ENCODE assay signal across 20 mouse cellular contexts in genomic region chr5:65469766-65470165, GRCm38 (mm10). TPM values are rescaled to one million over a fixed set of nuclear protein-coding genes. Genes with fewer than 3 reads are reported as not detected.
DNase-seq lines count a peak whose midpoint lies in the region; ATAC-seq and TF ChIP-seq lines count a peak whose summit lies in the region.
"Had no signal": no experiment of that assay in that cellular context is flagged by ENCODE, and none has a peak within 500 bp of the region (broad histone marks: within the 10 kb centered on the region; RNA-seq: fewer than 3 reads in every experiment).

No protein-coding gene starts in this region.

- TF ChIP-seq CTCF in lung, postnatal 0 days (IDR thresholded peaks at IDR 0.05) = no peak
- no peak for TF ChIP-seq CTCF in embryonic fibroblast, embryonic 13.5 days (IDR thresholded peaks at IDR 0.05; ENCODE audit: borderline replicate concordance, insufficient read depth, low read length)

- no peak overlapping the region for H3K9ac ChIP-seq in lung, postnatal 0 days (replicated peaks; ENCODE audit: low read depth)
- H3K9ac ChIP-seq: limb, embryonic 15.5 days; neural tube, embryonic 13.5 days had no signal

- ATAC-seq in frontal cortex, adult (ENCODE audit: low TSS enrichment) = peak; percentile 88
- ATAC-seq in lung, postnatal 0 days = 0 out of 2 replicates have a peak, but pooled peaks have one; percentile 32
- ATAC-seq: activated CD4-positive, CD25-positive, alpha-beta regulatory T cell, adult 4 months; CD4-positive, CD25-positive, alpha-beta regulatory T cell, adult 4 months; hindbrain, postnatal 0 days had no signal

- DNase-seq in frontal cortex, postnatal 14 days (ENCODE audit: low spot score in 2 of 2) = no peak
- peak; percentile 34 for DNase-seq in lung, postnatal 0 days (ENCODE audit: low spot score)
- DNase-seq in lung, postnatal 4 days = no peak
- peak; percentile 94 for DNase-seq in brain, adult 2 months (ENCODE audit: low read depth, low spot score)
- DNase-seq in midbrain, embryonic 10.5 days (ENCODE audit: low spot score) = no peak
- DNase-seq: gastrocnemius, postnatal 25 days; heart, postnatal 36 days; kidney, adult 9 months; lung, adult 2 months had no signal

- no peak overlapping the region for H3K4me2 ChIP-seq in lung, postnatal 0 days (replicated peaks; ENCODE audit: low read depth, low read length)
- H3K4me2 ChIP-seq: heart, embryonic 11.5 days; limb, embryonic 15.5 days; neural tube, embryonic 13.5 days had no signal

- 70% methylated on average over 6 of the region's 6 CpGs for WGBS in lung, postnatal 0 days
- WGBS in midbrain, embryonic 10.5 days = 93% methylated on average over 6 of the region's 6 CpGs

- H3K27ac ChIP-seq in lung, postnatal 0 days (ENCODE audit: low read length) = no peak overlapping the region
- H3K27ac ChIP-seq in embryonic fibroblast, embryonic 13.5 days (ENCODE audit: insufficient read depth, low read length) = peak overlapping the region; percentile 63
- H3K27ac ChIP-seq in midbrain, embryonic 10.5 days (replicated peaks) = no peak overlapping the region
- H3K27ac ChIP-seq: forebrain, embryonic 10.5 days; hindbrain, postnatal 0 days; limb, embryonic 15.5 days; neural tube, embryonic 13.5 days had no signal

- H3K36me3 ChIP-seq in lung, postnatal 0 days (ENCODE audit: insufficient read depth, low read length) = peaks cover 21% of the 10 kb centered on the region
- peaks cover 26% of the 10 kb centered on the region for H3K36me3 ChIP-seq in midbrain, embryonic 10.5 days

- no peaks in the 10 kb centered on the region for H3K9me3 ChIP-seq in lung, postnatal 0 days (ENCODE audit: low read length)
- no peaks in the 10 kb centered on the region; the same call in 1 of the 2 replicates for H3K9me3 ChIP-seq in midbrain, embryonic 10.5 days (replicated peaks)
- H3K9me3 ChIP-seq: megakaryocyte, embryonic 14.5 days; neural tube, embryonic 13.5 days had no signal

- no peak overlapping the region for H3K4me3 ChIP-seq in lung, postnatal 0 days (ENCODE audit: low read depth, low read length)
- H3K4me3 ChIP-seq in embryonic fibroblast, embryonic 13.5 days (ENCODE audit: insufficient read depth, low read length) = no peak overlapping the region
- H3K4me3 ChIP-seq in midbrain, embryonic 10.5 days = no peak overlapping the region
- H3K4me3 ChIP-seq: forebrain, embryonic 10.5 days; limb, embryonic 15.5 days; megakaryocyte, embryonic 14.5 days; neural tube, embryonic 13.5 days had no signal

- TF ChIP-seq POLR2A in embryonic fibroblast, embryonic 13.5 days (IDR thresholded peaks at IDR 0.05; ENCODE audit: low read depth, low read length) = no peak

- no peak for TF ChIP-seq EP300 in lung, postnatal 0 days (IDR thresholded peaks at IDR 0.05)

- H3K27me3 ChIP-seq in lung, postnatal 0 days (replicated peaks; ENCODE audit: insufficient read depth, low read length) = no peaks in the 10 kb centered on the region
- no peaks in the 10 kb centered on the region for H3K27me3 ChIP-seq in midbrain, embryonic 10.5 days (ENCODE audit: low read depth, poor library complexity, severe bottlenecking)
- H3K27me3 ChIP-seq: limb, embryonic 15.5 days; megakaryocyte, embryonic 14.5 days; neural tube, embryonic 13.5 days had no signal

- H3K4me1 ChIP-seq in lung, postnatal 0 days (ENCODE audit: insufficient read depth, low read depth, low read length) = no peaks in the 10 kb centered on the region
- H3K4me1 ChIP-seq in embryonic fibroblast, embryonic 13.5 days (ENCODE audit: control insufficient read depth, insufficient read depth, low read length) = peaks cover 8% of the 10 kb centered on the region; the same call in 1 of the 2 replicates
- H3K4me1 ChIP-seq in midbrain, embryonic 10.5 days = peaks cover 6% of the 10 kb centered on the region; the same call in 1 of the 2 replicates
- H3K4me1 ChIP-seq: limb, embryonic 15.5 days; neural tube, embryonic 13.5 days had no signal

RNA-seq across cellular contexts. Expression of gene Gm43552, which starts 22.9 kb away (rescaled TPM):
- not detected in 2 replicates for polyA plus RNA-seq in lung, postnatal 0 days (2015; fragmentation: Nextera tagmentation; extraction: Ambion mirVana)
- not detected in 2 replicates for polyA plus RNA-seq in embryonic fibroblast, embryonic 13.5 days (2011; ENCODE audit: insufficient read length, low read depth, missing spikeins)
- polyA plus RNA-seq in midbrain, embryonic 10.5 days (2016; fragmentation: Nextera tagmentation; extraction: Ambion mirVana) = not detected in 2 replicates
- polyA plus RNA-seq: activated CD4-positive, CD25-positive, alpha-beta regulatory T cell, adult 4 months; CD4-positive, CD25-positive, alpha-beta regulatory T cell, adult 4 months; embryonic facial prominence, embryonic 11.5 days; forebrain, embryonic 10.5 days; heart, embryonic 11.5 days; hindbrain, postnatal 0 days; limb, embryonic 15.5 days; lung, adult 2 months; neural tube, embryonic 13.5 days had no signal

RNA-seq across cellular contexts. Expression of gene Ugdh, which starts 34.0 kb away (rescaled TPM):
- 71.9 and 77.3 TPM in 2 replicates for polyA plus RNA-seq in lung, postnatal 0 days (2015; fragmentation: Nextera tagmentation; extraction: Ambion mirVana)
- polyA plus RNA-seq in embryonic fibroblast, embryonic 13.5 days (2011; ENCODE audit: insufficient read length, low read depth, missing spikeins) = 127 and 148 TPM in 2 replicates
- 54.4 and 57.4 TPM in 2 replicates for polyA plus RNA-seq in midbrain, embryonic 10.5 days (2016; fragmentation: Nextera tagmentation; extraction: Ambion mirVana)

Comparison
In these comparisons a context has a peak if more than half of its experiments do, and no peak if none do; other contexts are left out.
1. DNase-seq: peak in lung, postnatal 0 days (single experiment) and brain, adult 2 months (single experiment); none in frontal cortex, postnatal 14 days (0 of 2), lung, postnatal 4 days (0 of 2) and midbrain, embryonic 10.5 days (single experiment).